9 mouse cellular contexts compared by ENCODE assay signal in genomic region chr5:145041628-145042027, GRCm38 (mm10). TPM values are rescaled to one million over a fixed set of nuclear protein-coding genes. Genes with fewer than 3 reads are reported as not detected.
A peak's percentile ranks its signal among the peaks of the same experiment; 100 is the strongest.
DNase-seq lines count a peak whose midpoint lies in the region; TF ChIP-seq lines count a peak whose summit lies in the region.
"Had no signal": no experiment of that assay in that cellular context is flagged by ENCODE, and none has a peak within 500 bp of the region (broad histone marks: within the 10 kb centered on the region; RNA-seq: fewer than 3 reads in every experiment).

No protein-coding gene starts in this region.

- no peaks in the 10 kb centered on the region for H3K79me2 ChIP-seq in CH12.LX (replicated peaks; ENCODE audit: control insufficient read depth, extremely low read depth, insufficient read depth, poor library complexity, severe bottlenecking)
- no peaks in the 10 kb centered on the region for H3K79me2 ChIP-seq in MEL (ENCODE audit: control insufficient read depth, insufficient read depth, low read length, poor library complexity)

- TF ChIP-seq CTCF in CH12.LX (conservative IDR thresholded peaks at IDR 0.05 in 1 of 2, IDR thresholded peaks at IDR 0.05 in 1 of 2; ENCODE audit: low read depth in 2 of 2, low read length in 2 of 2), result peak; percentile 40 to 56; a peak in 3 of 4 replicates
- TF ChIP-seq CTCF in MEL (IDR thresholded peaks at IDR 0.05 in 2 of 3, conservative IDR thresholded peaks at IDR 0.05 in 1 of 3; ENCODE audit: control insufficient read depth in 1 of 3, insufficient read depth in 1 of 3, low read depth in 2 of 3, low read length in 3 of 3, poor library complexity in 1 of 3, severe bottlenecking in 1 of 3), result peak; percentile 80 to 85 (median 83)
- TF ChIP-seq CTCF in cerebellum, adult 2 months (IDR thresholded peaks at IDR 0.05; ENCODE audit: borderline replicate concordance, insufficient read depth, low read depth, low read length), result no peak

- 42% methylated on average over 4 of the region's 4 CpGs for WGBS in cerebellum, adult 2 months

- TF ChIP-seq RAD21 in CH12.LX (IDR thresholded peaks at IDR 0.05; ENCODE audit: low read depth, low read length) (peak; percentile 38), MEL (IDR thresholded peaks at IDR 0.05; ENCODE audit: low read depth, low read length) (peak; percentile 72)

- dilution Hi-C loops in CH12.LX (cut with MboI; ENCODE audit: extremely low pct_ligation_motif_present, extremely low pct_unique_long_range_greater_than_20kb, low sequenced_read_pairs), result no loop called here

- H3K9me3 ChIP-seq in CH12.LX (replicated peaks; ENCODE audit: low read length) (no peaks in the 10 kb centered on the region), MEL (replicated peaks; ENCODE audit: insufficient read depth, low read length) (no peaks in the 10 kb centered on the region)
- H3K9me3 ChIP-seq: limb, embryonic 12.5 days had no signal

- intact Hi-C loops in left cerebral cortex, postnatal 14 days (cut with DNase I), result no loop called here
- intact Hi-C loops in gastrocnemius, postnatal 36 days (cut with DNase I), result no loop called here

- no peak overlapping the region for H3K4me3 ChIP-seq in CH12.LX (replicated peaks in 1 of 3; ENCODE audit: low read depth in 2 of 3, low read length in 2 of 3, poor library complexity in 1 of 3)
- H3K4me3 ChIP-seq in MEL (ENCODE audit: control insufficient read depth in 1 of 2, insufficient read depth in 1 of 2, low read depth in 2 of 2, low read length in 2 of 2), result no peak overlapping the region
- H3K4me3 ChIP-seq in cerebellum, adult 2 months (replicated peaks; ENCODE audit: insufficient read depth, low read depth, low read length), result no peak overlapping the region
- H3K4me3 ChIP-seq: limb, embryonic 12.5 days had no signal

- in situ Hi-C loops in CH12.LX (cut with MboI; ENCODE audit: low pct_ligation_motif_present, low pct_unique_long_range_greater_than_20kb, low sequenced_read_pairs), result no loop called here

- H3K27ac ChIP-seq in CH12.LX (ENCODE audit: insufficient read depth, low read depth) (no peak overlapping the region), MEL (ENCODE audit: control insufficient read depth, low read depth, low read length) (no peak overlapping the region)
- H3K27ac ChIP-seq in cerebellum, adult 2 months (ENCODE audit: insufficient read depth, low read length), result no peak overlapping the region
- H3K27ac ChIP-seq: limb, embryonic 12.5 days had no signal

- TF ChIP-seq EP300 in CH12.LX (IDR thresholded peaks at IDR 0.05; ENCODE audit: low read length), result no peak
- TF ChIP-seq EP300 in MEL (IDR thresholded peaks at IDR 0.05; ENCODE audit: low read depth in 1 of 2, low read length in 2 of 2), result no peak

- H3K27me3 ChIP-seq in CH12.LX (replicated peaks), result no peaks in the 10 kb centered on the region
- H3K27me3 ChIP-seq in MEL (ENCODE audit: control insufficient read depth in 1 of 2, insufficient read depth in 2 of 2, low read length in 2 of 2), result no peaks in the 10 kb centered on the region
- no peaks in the 10 kb centered on the region for H3K27me3 ChIP-seq in cerebellum, adult 2 months (ENCODE audit: control insufficient read depth, insufficient read depth, low read length)
- H3K27me3 ChIP-seq: limb, embryonic 12.5 days had no signal

- TF ChIP-seq POLR2A in CH12.LX (IDR thresholded peaks at IDR 0.05; ENCODE audit: low read depth, low read length) (no peak), MEL (IDR thresholded peaks at IDR 0.05; ENCODE audit: control insufficient read depth in 1 of 2, insufficient read depth in 1 of 2, low read depth in 1 of 2, low read length in 2 of 2, poor library complexity in 1 of 2) (no peak)
- no peak for TF ChIP-seq POLR2A in cerebellum, adult 2 months (IDR thresholded peaks at IDR 0.05; ENCODE audit: borderline replicate concordance, insufficient read depth, low read length)

- peak; percentile 4 to 16 for DNase-seq in left cerebral cortex, postnatal 14 days (ENCODE audit: low spot score in 2 of 2)
- DNase-seq in left cerebral cortex, adult 11 months (ENCODE audit: low spot score), result no peak
- DNase-seq in CH12.LX (ENCODE audit: extremely low read depth), result peak; percentile 45
- peak; percentile 78 for DNase-seq in MEL (ENCODE audit: low read depth, low spot score)
- peak; percentile 55 for DNase-seq in induced T-regulatory cell, adult 2 months (ENCODE audit: low read depth)
- DNase-seq in gastrocnemius, postnatal 36 days, result no peak
- DNase-seq in cerebellum, adult 2 months, result no peak
- DNase-seq in right cerebral cortex, adult 18-20 months, result no peak

- no peak overlapping the region for H3K9ac ChIP-seq in CH12.LX (ENCODE audit: insufficient read depth, low read depth)
- H3K9ac ChIP-seq in MEL (ENCODE audit: control insufficient read depth, low read depth, low read length, poor library complexity, severe bottlenecking), result no peak overlapping the region
- H3K9ac ChIP-seq: limb, embryonic 12.5 days had no signal

- H3K36me3 ChIP-seq in CH12.LX (replicated peaks in 1 of 2; ENCODE audit: control insufficient read depth in 1 of 2, insufficient read depth in 1 of 2, low read length in 1 of 2) (no peaks in the 10 kb centered on the region), MEL (ENCODE audit: control insufficient read depth in 1 of 2, insufficient read depth in 2 of 2, low read length in 2 of 2) (no peaks in the 10 kb centered on the region)
- H3K36me3 ChIP-seq: limb, embryonic 12.5 days had no signal

- H3K4me1 ChIP-seq in CH12.LX (ENCODE audit: control insufficient read depth in 1 of 2, insufficient read depth in 2 of 2) (no peaks in the 10 kb centered on the region), MEL (ENCODE audit: control insufficient read depth in 1 of 2, insufficient read depth in 2 of 2, low read length in 2 of 2) (no peaks in the 10 kb centered on the region)
- H3K4me1 ChIP-seq in cerebellum, adult 2 months (ENCODE audit: control insufficient read depth, insufficient read depth, low read length), result no peaks in the 10 kb centered on the region
- H3K4me1 ChIP-seq: limb, embryonic 12.5 days had no signal

- no peak overlapping the region for H3K4me2 ChIP-seq in CH12.LX (ENCODE audit: insufficient read depth, low read depth, poor library complexity, severe bottlenecking)
- H3K4me2 ChIP-seq: limb, embryonic 12.5 days had no signal

TF ChIP-seq in CH12.LX, 34 proteins besides CTCF, POLR2A, EP300 and RAD21:
- peak; percentile 34; the same call in 1 of the 2 replicates for TF ChIP-seq SMC3 (IDR thresholded peaks at IDR 0.05; ENCODE audit: low read depth, low read length)
- TF ChIP-seq JUND (conservative IDR thresholded peaks at IDR 0.05; ENCODE audit: low read depth, low read length), result no peak

TF ChIP-seq in MEL, 35 proteins besides CTCF, POLR2A, EP300 and RAD21:
- TF ChIP-seq GATA1 (IDR thresholded peaks at IDR 0.05; ENCODE audit: low read depth, low read length) (no peak), SMC3 (IDR thresholded peaks at IDR 0.05; ENCODE audit: low read depth, low read length) (peak; percentile 86), ZNF384 (IDR thresholded peaks at IDR 0.05; ENCODE audit: low read depth, low read length) (no peak), ZC3H11A (IDR thresholded peaks at IDR 0.05; ENCODE audit: low read depth, low read length) (peak; percentile 69), MYC (IDR thresholded peaks at IDR 0.05; ENCODE audit: low read depth, low read length) (peak; percentile 64; the same call in 1 of the 2 replicates)

RNA-seq across cellular contexts. Expression of gene 1700018F24Rik, which starts 1.2 kb away (rescaled TPM):
- not detected for total RNA-seq in left cerebral cortex, postnatal 14 days (2021)
- total RNA-seq in CH12.LX (2012; rRNA removed), result not detected in 2 replicates
- total RNA-seq in CH12.LX (2014; rRNA removed), result not detected in 2 replicates
- polyA plus RNA-seq in CH12.LX (2012; ENCODE audit: insufficient read length, low read depth), result not detected in 2 replicates
- not detected in 2 replicates for total RNA-seq in MEL (2012; rRNA removed)
- not detected for polyA plus RNA-seq in MEL (2012; ENCODE audit: insufficient read depth in 1 of 2, insufficient read length in 2 of 2, low read depth in 1 of 2, low replicate concordance in 2 of 2, missing spikeins in 1 of 2)
- total RNA-seq in gastrocnemius, postnatal 36 days (2021), result not detected
- polyA plus RNA-seq in cerebellum, adult 2 months (2012; rRNA removed), result not detected in 2 replicates
- polyA plus RNA-seq: limb, embryonic 12.5 days had no signal

RNA-seq across cellular contexts. Expression of gene Gm4871, which starts 9.1 kb away (rescaled TPM):
- total RNA-seq in left cerebral cortex, postnatal 14 days (2021), result not detected
- total RNA-seq in CH12.LX (2012; rRNA removed) (not detected in 2 replicates), CH12.LX (2014; rRNA removed) (not detected in 2 replicates), MEL (2012; rRNA removed) (not detected in 2 replicates)
- polyA plus RNA-seq in CH12.LX (2012; ENCODE audit: insufficient read length, low read depth) (not detected in 2 replicates), MEL (2012; ENCODE audit: insufficient read depth in 1 of 2, insufficient read length in 2 of 2, low read depth in 1 of 2, low replicate concordance in 2 of 2, missing spikeins in 1 of 2) (not detected)
- not detected for total RNA-seq in gastrocnemius, postnatal 36 days (2021)
- polyA plus RNA-seq in cerebellum, adult 2 months (2012; rRNA removed), result not detected in 2 replicates
- polyA plus RNA-seq: limb, embryonic 12.5 days had no signal

RNA-seq across cellular contexts. Expression of gene Arpc1a, which starts 42.0 kb away (rescaled TPM):
- 100 to 1,000 TPM; 202 to 205 TPM for total RNA-seq in left cerebral cortex, postnatal 14 days (2021)
- total RNA-seq in CH12.LX (2012; rRNA removed), result 57.5 and 59.2 TPM in 2 replicates
- 56.5 and 59.5 TPM in 2 replicates for total RNA-seq in CH12.LX (2014; rRNA removed)
- polyA plus RNA-seq in CH12.LX (2012; ENCODE audit: insufficient read length, low read depth), result 68.9 and 83.2 TPM in 2 replicates
- total RNA-seq in MEL (2012; rRNA removed), result 85.8 and 96.9 TPM in 2 replicates
- 100 to 1,000 TPM; 187 to 306 TPM for polyA plus RNA-seq in MEL (2012; ENCODE audit: insufficient read depth in 1 of 2, insufficient read length in 2 of 2, low read depth in 1 of 2, low replicate concordance in 2 of 2, missing spikeins in 1 of 2)
- total RNA-seq in gastrocnemius, postnatal 36 days (2021), result 10 to 100 TPM; 25.0 to 26.1 TPM
- 214 and 221 TPM in 2 replicates for polyA plus RNA-seq in cerebellum, adult 2 months (2012; rRNA removed)

RNA-seq across cellular contexts. Expression of gene Kpna7, which starts 42.2 kb away (rescaled TPM):
- not detected for total RNA-seq in left cerebral cortex, postnatal 14 days (2021)
- total RNA-seq in CH12.LX (2012; rRNA removed), result not detected in 2 replicates
- total RNA-seq in CH12.LX (2014; rRNA removed), result not detected in 2 replicates
- polyA plus RNA-seq in CH12.LX (2012; ENCODE audit: insufficient read length, low read depth), result 0.26 TPM in 1 of 2 replicates, not detected in the other
- total RNA-seq in MEL (2012; rRNA removed), result 0.35 and 2.5 TPM in 2 replicates
- 1 to 10 TPM in 1 of 2 experiments, not detected in 1; 2.2 TPM for polyA plus RNA-seq in MEL (2012; ENCODE audit: insufficient read depth in 1 of 2, insufficient read length in 2 of 2, low read depth in 1 of 2, low replicate concordance in 2 of 2, missing spikeins in 1 of 2)
- total RNA-seq in gastrocnemius, postnatal 36 days (2021), result not detected
- polyA plus RNA-seq in cerebellum, adult 2 months (2012; rRNA removed), result not detected in 2 replicates

Comparison
In these comparisons a context has a peak if more than half of its experiments do, and no peak if none do; other contexts are left out.
1. DNase-seq: peak in left cerebral cortex, postnatal 14 days (2 of 2), CH12.LX (single experiment), MEL (single experiment) and induced T-regulatory cell, adult 2 months (single experiment); none in left cerebral cortex, adult 11 months (single experiment), gastrocnemius, postnatal 36 days (0 of 2), cerebellum, adult 2 months (0 of 2) and right cerebral cortex, adult 18-20 months (single experiment).